Mouse (Mus musculus) forebrain, embryonic 12.5 days (tissue): ENCODE measurements at regions not wholly inside any gene's neighbourhood (a gene's known extent, or its start where the extent isn't known, plus 50 kb on each side); places are given as distances from the start of the nearest gene placed in this dataset.
A peak's percentile ranks its signal among the peaks of the same experiment; 100 is the strongest.

Experiments used
- ATAC-seq: fragments of 200-750 bp; cut with Nextera tagmentation; 2 replicates; pipeline ENCODE4 v1.8.0; 2017; ENCODE audit warnings: moderate TSS enrichment; ENCODE audit not compliant: low FRiP score
- H3K27ac ChIP-seq: fragments of 300-500 bp; sonication (generic); 2 replicates; pipeline ENCODE4 v1.5.1; 2016; ENCODE audit warnings: mild to moderate bottlenecking
- H3K27me3 ChIP-seq: fragments of 300-500 bp; sonication (generic); 2 replicates; pipeline ENCODE4 v1.6.1; 2016; ENCODE audit warnings: mild to moderate bottlenecking
- H3K36me3 ChIP-seq: fragments of 300-500 bp; sonication (generic); replicated peaks from 2 replicates; pipeline ENCODE4 v1.6.1; 2016; ENCODE audit warnings: mild to moderate bottlenecking
- H3K4me1 ChIP-seq: fragments of 300-500 bp; sonication (generic); 2 replicates; pipeline ENCODE4 v1.6.1; 2016
- H3K4me2 ChIP-seq: fragments of 300-500 bp; sonication (generic); 2 replicates; pipeline ENCODE4 v1.6.1; 2016; ENCODE audit warnings: mild to moderate bottlenecking, moderate library complexity
- H3K4me3 ChIP-seq: fragments of 300-500 bp; sonication (generic); replicated peaks from 2 replicates; pipeline ENCODE4 v1.5.1; 2016; ENCODE audit warnings: mild to moderate bottlenecking
- H3K9ac ChIP-seq: fragments of 300-500 bp; sonication (generic); 2 replicates; pipeline ENCODE4 v1.6.1; 2016; ENCODE audit warnings: mild to moderate bottlenecking
- H3K9me3 ChIP-seq: fragments of 300-500 bp; sonication (generic); 2 replicates; pipeline ENCODE4 v1.6.1; 2016
- WGBS: fragments of 180-500 bp; shearing (Covaris S2); methylation state at CpG from one replicate; pipeline ENCODE4 v1.1.7; 2016; 5-methylcytosine and 5-hydroxymethylcytosine counted together

DNA sequence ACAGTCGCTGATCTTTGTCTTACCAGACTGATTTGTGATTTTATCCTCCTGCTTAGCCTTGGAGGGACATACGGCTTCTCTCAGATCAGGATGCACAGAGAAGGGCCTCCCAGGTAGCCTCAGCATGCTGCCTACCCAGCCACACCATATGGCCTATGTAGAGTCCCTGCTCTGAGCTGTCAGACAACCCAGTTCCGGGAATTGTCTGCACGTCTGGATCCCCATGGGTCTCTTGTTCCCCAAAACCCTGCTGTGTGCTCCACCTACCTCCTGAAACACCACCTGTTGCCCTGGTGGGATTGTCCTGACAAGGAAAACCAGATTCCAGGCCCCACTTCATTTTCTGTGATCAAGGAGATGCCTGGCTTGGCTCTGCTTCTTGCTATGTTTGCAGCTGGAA lies 64.1 kb upstream of the Acbd6 start:
- H3K4me2 ChIP-seq, result no peak overlapping the region
- H3K4me3 ChIP-seq, result no peak overlapping the region
- ATAC-seq, result no peak
- peaks cover 27% of the 10 kb centered on the region for H3K4me1 ChIP-seq
- H3K27ac ChIP-seq, result no peak overlapping the region
- H3K9me3 ChIP-seq, result no peaks in the 10 kb centered on the region
- WGBS, result 79% methylated on average over 4 of the region's 4 CpGs
- H3K27me3 ChIP-seq, result no peaks in the 10 kb centered on the region
- H3K36me3 ChIP-seq, result no peaks in the 10 kb centered on the region
- H3K9ac ChIP-seq, result no peak overlapping the region

DNA sequence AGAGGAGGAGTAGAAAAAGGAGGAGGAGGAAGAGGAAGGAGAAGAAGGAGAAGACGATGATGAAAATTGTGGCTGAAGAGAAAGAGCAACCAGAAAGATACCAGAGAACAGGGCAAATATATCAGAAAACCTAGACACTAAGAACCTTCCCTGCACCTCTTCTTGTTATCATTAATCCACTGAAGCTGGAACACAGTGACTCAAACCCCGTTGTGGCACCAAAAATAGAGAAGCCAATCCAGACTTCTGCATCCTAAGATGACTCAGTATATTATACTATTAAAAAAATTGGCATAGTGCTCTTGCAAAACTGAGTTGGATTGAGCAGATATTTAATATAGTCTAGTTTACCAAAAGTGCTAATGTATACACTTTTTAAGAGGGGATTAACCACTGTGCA lies 63.6 kb upstream of the Acbd6 start:
- H3K9ac ChIP-seq, result no peak overlapping the region
- ATAC-seq, result no peak
- H3K27me3 ChIP-seq, result no peaks in the 10 kb centered on the region
- WGBS, result 94% methylated on average over 2 of the region's 2 CpGs
- H3K4me3 ChIP-seq, result no peak overlapping the region
- no peak overlapping the region for H3K4me2 ChIP-seq
- peaks cover 22% of the 10 kb centered on the region for H3K4me1 ChIP-seq
- no peak overlapping the region for H3K27ac ChIP-seq
- no peaks in the 10 kb centered on the region for H3K36me3 ChIP-seq
- H3K9me3 ChIP-seq, result no peaks in the 10 kb centered on the region

DNA sequence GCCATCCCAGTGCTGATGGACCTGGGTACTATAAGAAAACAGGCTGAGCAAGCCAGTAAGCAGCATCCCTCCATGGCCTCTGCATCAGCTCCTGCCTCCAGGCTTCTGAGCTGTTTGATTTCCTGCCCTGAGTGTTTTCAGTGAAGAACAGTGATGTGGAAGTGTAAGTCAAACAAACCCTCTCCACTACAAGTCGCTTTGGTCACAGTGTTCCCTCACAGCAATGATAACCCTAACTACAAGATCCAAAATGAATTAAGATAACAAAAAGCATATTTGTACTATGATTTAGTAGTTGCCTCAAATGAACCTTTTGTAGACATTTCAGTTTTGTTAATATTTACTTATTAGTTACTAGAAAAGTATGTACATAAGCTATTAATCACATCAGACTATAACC lies 58.2 kb upstream of the Acbd6 start:
- Histone ChIP-seq H3K4me2 (no peak overlapping the region), H3K9ac (no peak overlapping the region), H3K4me3 (no peak overlapping the region), H3K9me3 (no peaks in the 10 kb centered on the region), H3K27ac (no peak overlapping the region), H3K27me3 (no peaks in the 10 kb centered on the region), H3K36me3 (no peaks in the 10 kb centered on the region), H3K4me1 (peaks cover 6% of the 10 kb centered on the region)
- WGBS, result 89% methylated on average over 1 of the region's 1 CpGs
- ATAC-seq, result no peak

DNA sequence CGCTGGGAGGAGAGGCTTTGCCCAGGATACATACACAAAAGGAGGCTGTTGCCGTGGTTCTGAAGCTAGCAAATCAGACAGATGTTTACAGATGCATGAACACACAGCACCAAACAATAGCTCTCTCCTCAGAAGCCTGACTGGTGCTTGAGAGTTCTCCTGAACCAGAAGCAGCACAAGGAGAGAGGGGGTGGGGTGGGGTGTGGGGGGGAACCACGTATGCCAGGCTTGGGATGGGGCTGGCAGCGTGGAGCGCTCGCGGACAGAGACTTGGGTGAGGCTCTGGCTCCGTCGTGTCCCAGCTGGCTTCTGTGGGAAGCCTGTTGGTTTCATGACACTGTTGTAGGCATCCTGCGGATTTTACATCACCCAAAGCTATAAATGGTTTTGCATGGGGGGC lies 55.1 kb upstream of the Acbd6 start:
- Histone ChIP-seq H3K27me3 (no peaks in the 10 kb centered on the region), H3K4me1 (peaks cover 8% of the 10 kb centered on the region), H3K9ac (no peak overlapping the region), H3K4me2 (no peak overlapping the region), H3K27ac (no peak overlapping the region), H3K4me3 (no peak overlapping the region), H3K36me3 (no peaks in the 10 kb centered on the region), H3K9me3 (no peaks in the 10 kb centered on the region)
- WGBS, result 37% methylated on average over 10 of the region's 10 CpGs
- 0 out of 2 replicates have a peak, but pooled peaks have one; percentile 23 for ATAC-seq

DNA sequence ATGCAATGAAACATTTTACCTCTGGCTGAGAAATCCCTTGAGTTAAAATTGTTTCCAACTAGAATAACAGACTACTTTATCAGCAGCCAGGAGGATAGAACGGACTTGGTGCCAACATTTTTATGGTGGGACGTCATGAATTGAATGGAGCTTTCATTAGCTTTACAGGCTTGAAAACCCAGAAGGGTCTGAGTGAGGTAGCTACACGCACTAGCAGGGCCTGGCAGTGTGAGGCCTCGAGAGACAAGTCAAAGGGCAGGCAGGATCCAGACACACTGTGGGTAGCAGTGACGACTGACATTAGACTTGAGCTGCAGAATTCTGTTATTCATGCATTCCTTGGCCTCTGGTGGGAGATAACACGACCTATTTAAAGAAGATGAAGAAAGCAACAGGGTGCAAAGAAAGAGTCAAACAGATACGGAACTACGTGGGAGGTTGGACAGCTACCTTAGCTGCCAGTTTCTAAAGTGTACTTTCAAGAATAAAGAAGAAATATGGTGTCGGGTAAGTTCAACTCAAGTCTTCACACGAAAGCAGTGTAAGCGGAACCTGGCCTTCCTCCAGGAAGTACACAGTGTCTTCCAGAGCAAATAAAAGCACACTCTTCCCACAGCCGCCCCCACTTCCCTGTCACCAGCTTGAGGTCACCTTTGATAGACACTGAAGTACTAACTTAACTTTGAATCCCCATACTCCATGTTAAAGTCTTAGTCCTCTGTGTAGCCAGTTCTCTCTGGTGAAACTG lies 53.2 kb upstream of the Acbd6 start:
- no peak overlapping the region for H3K9ac ChIP-seq
- H3K36me3 ChIP-seq, result no peaks in the 10 kb centered on the region
- no peak overlapping the region for H3K4me2 ChIP-seq
- H3K27me3 ChIP-seq, result no peaks in the 10 kb centered on the region
- no peak overlapping the region for H3K4me3 ChIP-seq
- H3K4me1 ChIP-seq, result peaks cover 8% of the 10 kb centered on the region
- no peaks in the 10 kb centered on the region for H3K9me3 ChIP-seq
- ATAC-seq, result no peak
- no peak overlapping the region for H3K27ac ChIP-seq
- 68% methylated on average over 12 of the region's 12 CpGs for WGBS

DNA sequence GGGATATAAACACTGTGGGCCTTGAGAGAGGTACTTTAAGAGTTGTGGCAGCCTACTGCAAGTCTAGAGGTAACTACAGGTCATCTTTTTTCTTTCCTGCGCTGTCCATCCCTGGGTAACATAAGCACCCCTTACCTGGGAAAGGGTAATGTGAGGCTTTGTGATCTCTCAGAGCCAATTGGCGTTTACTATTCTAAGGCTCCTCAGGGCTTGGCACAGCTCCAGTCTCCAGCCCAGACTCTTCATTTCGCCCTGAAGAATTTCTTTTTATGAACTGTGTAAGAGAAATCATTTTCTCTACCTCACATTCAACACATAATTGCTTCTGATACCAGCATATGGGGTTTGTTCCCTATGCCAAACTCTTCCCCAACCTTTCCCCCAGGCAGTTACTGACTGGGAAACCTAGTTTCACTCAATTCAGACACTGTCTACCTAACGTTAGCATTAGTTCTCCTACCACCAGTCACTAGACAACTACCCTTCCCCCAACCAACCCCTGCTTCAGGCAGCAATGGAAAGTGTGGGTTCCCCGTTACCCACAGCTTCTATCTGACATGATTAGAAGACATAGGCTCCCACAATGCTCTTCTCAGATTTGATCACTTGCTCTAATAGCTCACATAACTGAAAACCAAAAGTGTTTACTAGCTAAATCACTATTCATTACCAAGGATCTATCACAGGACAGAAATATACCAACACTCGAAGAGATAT lies 52.4 kb upstream of the Acbd6 start:
- ATAC-seq, result no peak
- Histone ChIP-seq H3K27me3 (no peaks in the 10 kb centered on the region), H3K36me3 (no peaks in the 10 kb centered on the region), H3K9ac (no peak overlapping the region), H3K4me1 (peaks cover 8% of the 10 kb centered on the region), H3K4me3 (no peak overlapping the region), H3K4me2 (no peak overlapping the region), H3K9me3 (no peaks in the 10 kb centered on the region), H3K27ac (no peak overlapping the region)
- WGBS, result 71% methylated on average over 6 of the region's 6 CpGs
